Mouse (Mus musculus) cortical plate, adult 2 months (tissue): ENCODE measurements at regions not wholly inside any gene's neighbourhood (a gene's known extent, or its start where the extent isn't known, plus 50 kb on each side); places are given as distances from the start of the nearest gene placed in this dataset.

ENCODE experiments used
- H3K27ac ChIP-seq: fragments of 200-500 bp; 2 replicates; pipeline ENCODE4 v1.5.1; 2012; ENCODE audit warnings: low read length, control low read depth, inconsistent platforms; ENCODE audit not compliant: insufficient read depth
- H3K4me1 ChIP-seq: fragments of 200-500 bp; 2 replicates; pipeline ENCODE4 v1.6.1; 2011; ENCODE audit warnings: low read length; ENCODE audit not compliant: control insufficient read depth, insufficient read depth
- H3K4me3 ChIP-seq: fragments of 200-500 bp; 2 replicates; pipeline ENCODE4 v1.5.1; 2011; ENCODE audit warnings: mild to moderate bottlenecking, low read length, control low read depth; ENCODE audit not compliant: insufficient read depth
- CTCF ChIP-seq: fragments of 200-500 bp; IDR thresholded peaks from 2 replicates; pipeline ENCODE4 v1.5.1; 2011; ENCODE audit warnings: mild to moderate bottlenecking, control low read depth, low read length; ENCODE audit not compliant: insufficient read depth; ENCODE audit errors: extremely low read depth
- POLR2A ChIP-seq: fragments of 200-500 bp; IDR thresholded peaks from 2 replicates; pipeline ENCODE4 v1.6.1; 2011; ENCODE audit warnings: mild to moderate bottlenecking, low read length, control low read depth; ENCODE audit not compliant: insufficient read depth; ENCODE audit errors: extremely low read depth

DNA sequence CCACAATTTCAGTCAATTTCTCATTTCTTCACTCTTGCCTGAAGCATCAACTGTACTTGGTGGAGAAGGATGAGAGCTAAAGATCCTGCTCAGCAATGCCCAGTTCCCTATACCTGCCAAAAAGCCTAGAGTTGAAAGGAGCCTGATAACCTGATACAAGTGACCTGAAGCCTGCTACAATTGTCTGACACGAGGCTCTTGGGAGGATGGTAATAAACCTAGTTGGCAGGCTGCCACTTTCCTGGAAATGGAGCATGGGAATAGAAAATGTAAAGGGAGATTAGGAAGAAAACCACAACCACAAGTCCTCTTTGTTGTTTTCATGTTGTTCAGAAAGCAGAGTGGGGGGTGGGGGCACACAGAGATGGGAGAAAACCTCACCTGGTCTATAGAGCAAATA lies 69.7 kb upstream of the Vav3 start:
- Histone ChIP-seq H3K4me3 (no peak overlapping the region), H3K4me1 (peaks cover 1% of the 10 kb centered on the region; the same call in 1 of the 2 replicates), H3K27ac (no peak overlapping the region)
- no peak for TF ChIP-seq POLR2A
- TF ChIP-seq CTCF: no peak

DNA sequence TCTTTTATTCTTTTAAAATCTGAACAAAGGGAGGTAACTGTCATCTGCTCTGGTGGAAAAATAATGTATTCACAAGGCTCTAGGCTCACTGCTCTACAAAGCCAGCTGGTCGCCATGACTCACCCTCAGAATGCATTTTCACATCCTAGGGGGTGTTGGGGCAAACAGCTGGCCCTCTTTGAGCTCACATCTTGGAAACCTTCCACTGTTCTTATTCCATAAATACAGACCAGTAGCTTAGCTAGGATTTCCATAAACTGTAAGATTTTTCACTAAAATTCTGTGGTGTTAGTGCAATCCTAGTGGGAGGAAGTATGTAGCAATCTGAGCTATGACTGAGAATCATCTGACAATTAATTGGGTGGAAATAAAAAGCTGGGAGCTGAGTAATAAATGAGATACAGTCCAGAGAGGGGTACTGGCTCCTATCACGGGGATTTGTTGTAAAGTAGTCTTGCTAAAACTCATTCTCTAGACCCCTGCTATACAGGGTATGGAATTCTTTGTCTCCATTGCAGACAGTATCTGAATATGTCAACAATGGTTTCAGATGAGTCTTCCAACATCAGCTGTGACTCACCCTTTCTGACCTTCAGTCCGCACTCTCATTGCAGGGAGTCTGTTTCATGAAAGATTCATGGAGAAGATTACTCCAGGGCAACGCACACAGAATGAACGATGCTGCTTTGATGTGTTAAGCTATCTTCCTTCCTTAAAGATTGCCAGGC lies 67.2 kb upstream of the Vav3 start:
- peaks cover 1% of the 10 kb centered on the region; the same call in 1 of the 2 replicates for H3K4me1 ChIP-seq
- no peak overlapping the region for H3K4me3 ChIP-seq
- 0 out of 2 replicates have a peak overlapping the region, but pooled peaks have one; percentile 56 for H3K27ac ChIP-seq
- TF ChIP-seq CTCF (no peak), POLR2A (no peak)

DNA sequence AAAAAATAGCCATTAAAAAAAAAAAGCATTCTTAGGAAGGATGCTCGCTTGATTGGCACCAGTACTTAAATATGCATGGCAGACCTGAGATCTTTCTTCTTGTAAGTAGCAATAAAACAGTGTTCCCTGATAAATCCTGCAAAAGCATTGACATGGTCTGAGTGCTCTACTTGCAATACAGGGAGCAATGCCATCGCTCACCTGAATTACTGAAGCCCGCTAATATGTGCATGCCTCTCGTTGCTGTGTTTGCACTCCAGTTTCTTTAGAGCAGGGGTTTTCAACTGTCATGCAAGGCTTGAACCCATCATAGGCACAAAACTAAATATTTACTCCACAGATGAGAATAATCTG lies 66.7 kb upstream of the Vav3 start:
- TF ChIP-seq CTCF (no peak), POLR2A (no peak)
- Histone ChIP-seq H3K4me3 (no peak overlapping the region), H3K27ac (0 out of 2 replicates have a peak overlapping the region, but pooled peaks have one; percentile 56), H3K4me1 (peaks cover 1% of the 10 kb centered on the region; the same call in 1 of the 2 replicates)

DNA sequence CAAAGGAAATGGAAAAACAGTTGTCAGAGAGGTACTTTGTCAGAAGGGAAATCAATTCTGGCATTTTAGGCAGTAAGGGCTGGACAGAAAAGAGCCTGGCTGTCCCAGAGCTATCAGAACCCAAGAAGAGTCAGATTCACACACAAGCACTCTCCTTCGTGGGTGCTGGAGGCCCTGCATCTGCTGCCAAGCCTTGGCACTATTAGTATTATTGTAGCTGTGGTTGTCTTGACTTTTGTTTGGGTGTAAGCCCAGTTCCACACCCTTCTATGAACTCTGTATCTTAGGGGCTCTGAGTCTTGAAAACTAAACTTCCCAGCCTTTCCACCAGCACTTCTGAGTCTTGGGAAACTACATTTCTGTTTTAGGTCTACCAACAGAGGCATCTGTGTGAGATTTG lies 61.4 kb upstream of the Vav3 start:
- TF ChIP-seq POLR2A: no peak
- TF ChIP-seq CTCF: no peak
- H3K4me3 ChIP-seq: no peak overlapping the region
- H3K4me1 ChIP-seq: no peaks in the 10 kb centered on the region
- no peak overlapping the region for H3K27ac ChIP-seq

DNA sequence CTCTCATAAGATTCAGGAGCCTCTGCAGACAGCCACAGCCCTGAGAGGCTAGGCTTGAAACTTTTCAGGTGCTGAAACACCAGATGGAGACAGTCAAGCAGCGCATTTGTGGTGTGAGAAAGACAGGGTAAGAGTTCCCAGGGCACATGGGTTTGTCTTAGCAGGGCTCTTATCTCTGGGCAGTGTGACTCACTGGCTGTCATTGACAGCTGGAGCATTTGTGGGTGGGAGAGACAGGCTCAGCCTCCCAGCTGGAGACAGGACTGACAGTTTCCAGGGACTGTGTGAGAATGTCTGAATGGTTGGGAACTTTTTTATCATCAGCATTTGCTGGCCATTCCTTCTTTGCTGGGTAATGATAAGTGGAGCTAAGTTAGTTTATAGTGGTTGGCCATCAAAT lies 53.9 kb upstream of the Vav3 start:
- Histone ChIP-seq H3K27ac (no peak overlapping the region), H3K4me3 (no peak overlapping the region), H3K4me1 (no peaks in the 10 kb centered on the region)
- no peak for TF ChIP-seq POLR2A
- no peak for TF ChIP-seq CTCF
